Mouse (Mus musculus) G1E (cell line): ENCODE data around the gene Mmel1.

Experiments used
- CTCF ChIP-seq: IDR thresholded peaks from 2 replicates; pipeline ENCODE4 v1.5.1; 2012; ENCODE audit warnings: low read depth, low read length, inconsistent platforms, mixed read lengths
- GATA1 ChIP-seq: IDR thresholded peaks from 2 replicates; pipeline ENCODE4 v1.6.1; 2012; ENCODE audit warnings: borderline replicate concordance, low read length, inconsistent platforms, mixed read lengths
- POLR2AphosphoS5 ChIP-seq: IDR thresholded peaks from 2 replicates; pipeline ENCODE4 v1.6.1; 2012; ENCODE audit warnings: low read depth, low read length, inconsistent platforms; ENCODE audit not compliant: insufficient replicate concordance

DNA sequence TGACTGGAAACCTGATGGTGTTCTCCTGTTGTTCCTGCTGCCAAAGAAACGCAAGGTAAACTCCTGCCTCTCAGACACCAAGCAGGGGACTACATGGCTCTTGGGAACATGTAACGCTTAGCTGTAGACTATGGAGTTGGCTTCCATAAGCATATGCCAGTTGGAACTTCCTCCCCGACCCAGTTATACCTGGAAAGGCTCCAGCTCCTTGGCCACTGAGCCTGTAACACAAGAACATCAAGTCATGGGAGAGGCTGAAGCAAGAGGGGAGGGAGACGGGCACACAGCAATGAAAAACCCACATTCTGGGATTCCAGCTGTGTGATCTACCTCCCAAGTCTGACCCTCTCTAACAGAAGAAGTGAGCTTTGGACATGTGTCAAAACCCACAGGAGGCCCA is 52.9 kb downstream of the Mmel1 start:
- TF ChIP-seq POLR2AphosphoS5 (no peak), CTCF (no peak), GATA1 (no peak)
